Mouse (Mus musculus) lung, embryonic 14.5 days (tissue): ENCODE results near the gene Zfp978. TPM values are rescaled to one million over a fixed set of nuclear protein-coding genes. Genes with fewer than 3 reads are reported as not detected.
"Not testable (repeated sequence)": the region's sequence is repeated elsewhere in the genome, so short reads cannot be mapped to it uniquely, and the experiment has no call there.

Source experiments
- ATAC-seq: fragments of 200-750 bp; cut with Nextera tagmentation; 2 replicates; pipeline ENCODE4 v1.8.0; 2017; ENCODE audit warnings: mild to moderate bottlenecking, moderate TSS enrichment, moderate library complexity; ENCODE audit not compliant: insufficient read depth
- DNase-seq: peaks from one replicate; pipeline ENCODE4 v3.0.0-alpha.2; 2015
- H3K27ac ChIP-seq: fragments of 300-500 bp; sonication (generic); 2 replicates; pipeline ENCODE4 v1.5.1; 2014; ENCODE audit warnings: low read depth, mild to moderate bottlenecking, moderate library complexity
- H3K27me3 ChIP-seq: fragments of 300-500 bp; sonication (generic); 2 replicates; pipeline ENCODE4 v1.6.1; 2014; ENCODE audit warnings: low read length, control low read depth; ENCODE audit not compliant: insufficient read depth
- H3K36me3 ChIP-seq: fragments of 300-500 bp; sonication (generic); 2 replicates; pipeline ENCODE4 v1.6.1; 2014; ENCODE audit warnings: control low read depth; ENCODE audit not compliant: insufficient read depth
- H3K4me1 ChIP-seq: fragments of 300-500 bp; sonication (generic); 2 replicates; pipeline ENCODE4 v1.6.1; 2014; ENCODE audit warnings: antibody characterized with exemption, control low read depth; ENCODE audit not compliant: insufficient read depth
- H3K4me2 ChIP-seq: fragments of 300-500 bp; sonication (generic); 2 replicates; pipeline ENCODE4 v1.6.1; 2014; ENCODE audit warnings: mild to moderate bottlenecking
- H3K4me3 ChIP-seq: fragments of 300-500 bp; sonication (generic); 2 replicates; pipeline ENCODE4 v1.5.1; 2014; ENCODE audit warnings: low read depth, low read length
- H3K9ac ChIP-seq: fragments of 300-500 bp; sonication (generic); 2 replicates; pipeline ENCODE4 v1.6.1; 2014
- H3K9me3 ChIP-seq: fragments of 300-500 bp; sonication (generic); 2 replicates; pipeline ENCODE4 v1.6.1; 2016; ENCODE audit warnings: low read depth, low read length, control low read depth
- CTCF ChIP-seq: IDR thresholded peaks from 2 replicates; pipeline ENCODE4 v1.5.1; 2016; ENCODE audit warnings: antibody characterized with exemption, low read depth
- WGBS: fragments of 180-500 bp; shearing (Covaris S2); extraction: QIAGEN DNeasy Blood & Tissue Kit; methylation state at CpG from one replicate; pipeline ENCODE4 v1.1.7; 2014; 5-methylcytosine and 5-hydroxymethylcytosine counted together
- polyA plus RNA-seq: library from polyadenylated mRNA; unstranded; fragments of >200 nt; fragmentation: Nextera tagmentation; extraction: Ambion mirVana; gene quantifications from 2 replicates; pipeline ENCODE4 v1.2.1, GENCODE M21; 2014

Zfp978 gene
- polyA plus RNA-seq, 1 experiment from 2014 or later = 0.21 TPM

- ATAC-seq (no peak), DNase-seq (no peak)
- no peak overlapping the region for H3K4me3 ChIP-seq
- TF ChIP-seq CTCF = no peak
- no peaks in the 10 kb centered on the region for H3K27me3 ChIP-seq
- H3K27ac ChIP-seq = no peak overlapping the region
- no peak overlapping the region for H3K9ac ChIP-seq
- H3K36me3 ChIP-seq = no peaks in the 10 kb centered on the region
- no peaks in the 10 kb centered on the region for H3K4me1 ChIP-seq
- peaks cover 73% of the 10 kb centered on the region for H3K9me3 ChIP-seq
- H3K4me2 ChIP-seq = no peak overlapping the region
- WGBS = 69% methylated on average over 3 of the region's 3 CpGs
Measured at GRCm38 (mm10) chr4:147420794-147421193, 59.7 kb downstream of the Zfp978 start.

GRCm38 (mm10) chr4:147421316-147421715 lies 60.2 kb downstream of the Zfp978 start:
- not testable (repeated sequence) for H3K27ac ChIP-seq, H3K9ac ChIP-seq, H3K27me3 ChIP-seq, ATAC-seq, DNase-seq, H3K4me2 ChIP-seq, H3K36me3 ChIP-seq, H3K4me1 ChIP-seq, H3K4me3 ChIP-seq
- 31% methylated on average over 1 of the region's 1 CpGs for WGBS
- peaks cover 71% of the 10 kb centered on the region for H3K9me3 ChIP-seq

GRCm38 (mm10) chr4:147423140-147423539 lies 62.0 kb downstream of the Zfp978 start:
- ATAC-seq = no peak
- H3K27ac ChIP-seq = no peak overlapping the region

GRCm38 (mm10) chr4:147423641-147424298 lies 62.7 kb downstream of the Zfp978 start:
- Histone ChIP-seq H3K4me3 (no peak overlapping the region), H3K36me3 (no peaks in the 10 kb centered on the region), H3K4me2 (no peak overlapping the region), H3K9me3 (peaks cover 54% of the 10 kb centered on the region), H3K9ac (no peak overlapping the region), H3K27ac (no peak overlapping the region), H3K27me3 (no peaks in the 10 kb centered on the region), H3K4me1 (no peaks in the 10 kb centered on the region)
- no peak for DNase-seq
- no peak for TF ChIP-seq CTCF
- 53% methylated on average over 4 of the region's 4 CpGs for WGBS
- ATAC-seq = 0 out of 2 replicates have a peak, but pooled peaks have one; percentile 5

More at GRCm38 (mm10) chr4:147423140-147423539, 62.0 kb downstream of the Zfp978 start:
- Histone ChIP-seq H3K4me1 (no peaks in the 10 kb centered on the region), H3K9ac (no peak overlapping the region), H3K4me2 (no peak overlapping the region), H3K9me3 (peaks cover 57% of the 10 kb centered on the region), H3K4me3 (no peak overlapping the region), H3K36me3 (no peaks in the 10 kb centered on the region), H3K27me3 (no peaks in the 10 kb centered on the region)
- no peak for TF ChIP-seq CTCF
- WGBS = 47% methylated on average over 3 of the region's 3 CpGs
- DNase-seq = no peak

- not testable (repeated sequence) for H3K4me1 ChIP-seq, H3K36me3 ChIP-seq, ATAC-seq, H3K27ac ChIP-seq, H3K27me3 ChIP-seq, H3K4me2 ChIP-seq, H3K4me3 ChIP-seq, DNase-seq, H3K9ac ChIP-seq
- peaks cover 55% of the 10 kb centered on the region for H3K9me3 ChIP-seq
- WGBS = 48% methylated on average over 3 of the region's 3 CpGs
Measured at GRCm38 (mm10) chr4:147424404-147424803, 63.3 kb downstream of the Zfp978 start.

GRCm38 (mm10) chr4:147425615-147426347 lies 64.7 kb downstream of the Zfp978 start:
- H3K4me2 ChIP-seq, H3K27me3 ChIP-seq, H3K4me1 ChIP-seq, H3K9ac ChIP-seq, H3K36me3 ChIP-seq, H3K4me3 ChIP-seq, H3K27ac ChIP-seq: not testable (repeated sequence)
- DNase-seq (peak; percentile 65), ATAC-seq (peak; percentile 26; the same call in 1 of the 2 replicates)
- H3K9me3 ChIP-seq = peaks cover 56% of the 10 kb centered on the region
- peak; percentile 30 for TF ChIP-seq CTCF
- WGBS = 50% methylated on average over 5 of the region's 5 CpGs

- H3K4me3 ChIP-seq = no peak overlapping the region
- TF ChIP-seq CTCF = no peak
- H3K4me2 ChIP-seq = no peak overlapping the region
- ATAC-seq (no peak), DNase-seq (peak; percentile 7)
- H3K9ac ChIP-seq = no peak overlapping the region
- no peak overlapping the region for H3K27ac ChIP-seq
- H3K36me3 ChIP-seq = no peaks in the 10 kb centered on the region
- peaks cover 49% of the 10 kb centered on the region for H3K9me3 ChIP-seq
- no peaks in the 10 kb centered on the region for H3K27me3 ChIP-seq
- no peaks in the 10 kb centered on the region for H3K4me1 ChIP-seq
Measured at GRCm38 (mm10) chr4:147430651-147431050, 69.5 kb downstream of the Zfp978 start.

GRCm38 (mm10) chr4:147431696-147432442 lies 70.8 kb downstream of the Zfp978 start:
- 69% methylated on average over 3 of the region's 3 CpGs for WGBS
- peak; percentile 19 for DNase-seq
- H3K27ac ChIP-seq, H3K4me2 ChIP-seq, H3K9ac ChIP-seq, H3K36me3 ChIP-seq, H3K27me3 ChIP-seq, H3K4me3 ChIP-seq, H3K4me1 ChIP-seq: not testable (repeated sequence)
- peaks cover 52% of the 10 kb centered on the region for H3K9me3 ChIP-seq
- ATAC-seq = peak; percentile 38; the same call in 1 of the 2 replicates
